Mouse (Mus musculus): ENCODE results near the gene Snx4. TPM values are rescaled to one million over a fixed set of nuclear protein-coding genes. Genes with fewer than 3 reads are reported as not detected.

Snx4 gene
- polyA plus RNA-seq, 1 experiment from 2014 or later, result 71.7 TPM

DNA sequence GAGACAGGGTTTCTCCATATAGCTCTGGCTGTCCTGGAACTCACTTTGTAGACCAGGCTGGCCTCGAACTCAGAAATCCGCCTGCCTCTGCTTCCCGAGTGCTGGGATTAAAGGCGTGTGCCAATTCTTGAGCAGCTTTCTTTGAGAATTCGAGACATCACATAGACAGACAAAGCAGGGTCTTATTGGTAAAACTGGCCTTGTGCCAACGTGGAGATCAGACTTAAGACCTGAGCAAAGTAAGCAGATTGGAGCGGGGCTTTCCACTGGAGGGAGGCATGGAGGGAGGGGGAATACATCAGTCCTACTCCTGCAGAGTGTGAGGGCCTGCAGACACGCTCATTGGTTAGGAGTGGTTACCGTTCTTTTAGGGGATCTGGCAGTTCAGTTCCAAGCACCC is 75.9 kb downstream of the Snx4 start:
- H3K9me3 ChIP-seq, result no peaks in the 10 kb centered on the region
- WGBS, result 66% methylated on average over 9 of the region's 9 CpGs
- peaks cover 11% of the 10 kb centered on the region; the same call in 1 of the 2 replicates for H3K4me1 ChIP-seq
- no peaks in the 10 kb centered on the region for H3K36me3 ChIP-seq (replicated peaks)
- H3K27ac ChIP-seq, result no peak overlapping the region
- H3K4me3 ChIP-seq (replicated peaks), result no peak overlapping the region
- no peak overlapping the region for H3K9ac ChIP-seq
- no peaks in the 10 kb centered on the region for H3K27me3 ChIP-seq
- no peak overlapping the region for H3K4me2 ChIP-seq
- ATAC-seq (ENCODE audit: low FRiP score), result no peak

DNA sequence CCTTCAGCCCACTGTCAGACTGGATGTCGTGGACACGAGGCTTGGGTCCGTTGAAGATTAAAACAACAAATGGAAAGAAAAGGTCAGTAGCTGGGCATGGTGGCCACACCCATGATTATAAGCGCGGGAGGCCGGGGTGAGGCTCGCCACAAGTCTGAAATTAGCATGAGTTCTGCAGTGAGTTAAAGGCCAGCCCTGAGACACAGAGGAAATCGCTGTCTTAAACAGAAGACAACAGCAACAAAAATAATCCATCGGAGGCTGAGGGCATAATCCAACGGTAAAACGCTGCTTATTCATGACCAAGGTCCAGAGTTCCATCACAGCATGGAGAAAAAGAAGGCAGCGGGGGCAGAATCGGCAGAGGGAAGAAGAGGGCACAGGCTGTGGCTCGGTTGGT is 81.8 kb downstream of the Snx4 start:
- 86% methylated on average over 14 of the region's 14 CpGs for WGBS
- Histone ChIP-seq H3K4me3 (replicated peaks) (no peak overlapping the region), H3K4me2 (no peak overlapping the region), H3K36me3 (replicated peaks) (no peaks in the 10 kb centered on the region), H3K9me3 (no peaks in the 10 kb centered on the region), H3K27me3 (no peaks in the 10 kb centered on the region), H3K4me1 (no peaks in the 10 kb centered on the region), H3K27ac (no peak overlapping the region), H3K9ac (no peak overlapping the region)
- ATAC-seq (ENCODE audit: low FRiP score), result no peak

DNA sequence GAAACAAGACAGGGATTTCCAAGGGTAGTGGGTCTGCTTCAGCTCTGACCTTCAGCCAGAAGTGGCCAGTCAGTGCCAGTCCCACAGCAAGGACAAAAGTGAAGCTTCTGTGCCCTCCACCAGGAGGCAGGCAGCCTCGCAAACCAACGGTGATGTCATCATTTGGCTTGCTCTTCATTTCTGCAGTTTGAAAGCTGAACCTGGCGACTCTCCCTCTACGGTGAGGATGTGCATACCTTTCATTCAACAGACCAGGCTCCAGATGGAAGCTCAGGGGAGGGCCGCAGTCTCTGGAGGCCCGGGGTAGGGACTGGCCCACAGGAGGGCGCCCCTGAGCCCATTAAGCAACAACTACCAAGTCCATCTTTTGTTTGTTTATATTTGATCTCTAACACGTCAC is 85.9 kb downstream of the Snx4 start:
- no peaks in the 10 kb centered on the region for H3K9me3 ChIP-seq
- no peak overlapping the region for H3K4me3 ChIP-seq (replicated peaks)
- H3K9ac ChIP-seq, result no peak overlapping the region
- 22% methylated on average over 8 of the region's 8 CpGs for WGBS
- no peaks in the 10 kb centered on the region for H3K36me3 ChIP-seq (replicated peaks)
- no peaks in the 10 kb centered on the region for H3K27me3 ChIP-seq
- H3K4me1 ChIP-seq, result no peaks in the 10 kb centered on the region
- 0 out of 2 replicates have a peak overlapping the region, but pooled peaks have one; percentile 19 for H3K27ac ChIP-seq
- no peak overlapping the region for H3K4me2 ChIP-seq
- 0 out of 2 replicates have a peak, but pooled peaks have one; percentile 36 for ATAC-seq (ENCODE audit: low FRiP score)

DNA sequence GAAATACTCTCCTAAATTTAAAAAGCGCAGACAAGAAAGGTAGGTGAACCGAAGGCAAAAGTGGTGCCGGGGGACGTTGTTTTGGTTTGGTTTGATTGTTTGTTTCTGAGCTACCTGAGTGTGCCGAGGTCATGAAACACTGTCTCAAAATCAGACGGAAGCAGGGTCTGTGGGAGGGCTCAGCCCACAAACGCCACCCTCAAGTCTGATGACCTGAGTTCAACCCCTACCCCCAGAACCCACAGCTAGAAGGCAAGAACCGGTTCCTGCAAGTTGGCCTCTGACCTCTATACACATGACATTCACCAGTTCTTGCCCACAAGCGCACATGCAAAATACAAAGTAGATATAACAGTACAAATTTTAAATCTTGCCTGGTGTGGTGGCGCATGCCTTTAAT is 86.4 kb downstream of the Snx4 start:
- Histone ChIP-seq H3K4me3 (replicated peaks) (no peak overlapping the region), H3K4me1 (no peaks in the 10 kb centered on the region), H3K9ac (no peak overlapping the region), H3K27me3 (no peaks in the 10 kb centered on the region), H3K27ac (no peak overlapping the region), H3K9me3 (no peaks in the 10 kb centered on the region), H3K36me3 (replicated peaks) (no peaks in the 10 kb centered on the region), H3K4me2 (no peak overlapping the region)
- 89% methylated on average over 10 of the region's 10 CpGs for WGBS
- ATAC-seq (ENCODE audit: low FRiP score), result no peak

DNA sequence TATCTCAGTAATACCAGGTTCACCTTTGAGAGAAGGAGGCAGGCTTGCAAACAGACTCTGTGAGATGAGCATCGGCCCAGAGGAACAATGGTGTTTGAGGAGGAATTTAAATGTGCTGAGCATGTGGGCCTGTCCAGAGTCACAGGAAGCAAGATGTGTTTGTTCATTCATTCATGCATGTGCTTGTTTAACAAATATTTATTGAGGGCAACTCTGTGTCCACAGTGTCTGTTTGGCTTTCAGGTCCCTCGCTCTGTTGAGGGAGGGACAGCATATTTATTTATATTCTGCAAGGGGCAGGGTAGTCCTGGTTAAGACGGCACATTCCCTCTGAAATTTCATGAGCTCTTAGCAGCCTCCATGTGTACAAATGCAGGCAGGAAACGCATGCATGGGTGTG is 87.2 kb downstream of the Snx4 start:
- 79% methylated on average over 4 of the region's 4 CpGs for WGBS
- H3K4me3 ChIP-seq (replicated peaks), result no peak overlapping the region
- no peak overlapping the region for H3K27ac ChIP-seq
- H3K4me1 ChIP-seq, result no peaks in the 10 kb centered on the region
- H3K27me3 ChIP-seq, result no peaks in the 10 kb centered on the region
- no peak overlapping the region for H3K9ac ChIP-seq
- no peak for ATAC-seq (ENCODE audit: low FRiP score)
- no peak overlapping the region for H3K4me2 ChIP-seq
- no peaks in the 10 kb centered on the region for H3K36me3 ChIP-seq (replicated peaks)
- H3K9me3 ChIP-seq, result no peaks in the 10 kb centered on the region

- Histone ChIP-seq H3K4me1 (peaks cover 7% of the 10 kb centered on the region), H3K27ac (no peak overlapping the region), H3K4me3 (replicated peaks) (no peak overlapping the region), H3K9me3 (no peaks in the 10 kb centered on the region), H3K9ac (no peak overlapping the region), H3K4me2 (no peak overlapping the region), H3K36me3 (replicated peaks) (no peaks in the 10 kb centered on the region), H3K27me3 (no peaks in the 10 kb centered on the region)
- no peak for ATAC-seq (ENCODE audit: low FRiP score)
- 95% methylated on average over 2 of the region's 2 CpGs for WGBS
Measured at GRCm38 (mm10) chr16:33339476-33339875, 88.2 kb downstream of the Snx4 start.

DNA sequence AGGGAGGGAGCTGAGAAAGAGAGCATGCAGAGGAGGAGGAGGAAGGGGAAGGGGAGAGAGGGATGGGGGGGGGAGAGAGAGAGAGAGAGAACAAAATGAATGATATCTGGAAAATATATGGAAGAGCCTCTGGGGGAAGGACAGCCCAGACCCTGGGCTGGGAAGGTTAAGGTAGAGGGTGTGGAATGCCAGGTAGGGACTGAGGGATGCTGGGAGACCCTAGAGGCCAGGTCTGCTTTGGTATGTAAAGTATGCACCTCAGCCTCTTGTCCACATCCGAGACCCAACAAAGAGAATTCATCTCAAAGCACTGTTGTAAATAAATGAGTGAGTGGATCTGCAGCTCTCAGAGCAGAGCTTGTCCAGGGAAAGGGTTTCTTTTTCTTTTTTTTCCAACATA is 91.1 kb downstream of the Snx4 start:
- Histone ChIP-seq H3K4me3 (replicated peaks) (no peak overlapping the region), H3K27ac (no peak overlapping the region), H3K27me3 (no peaks in the 10 kb centered on the region), H3K9ac (no peak overlapping the region), H3K4me2 (no peak overlapping the region), H3K4me1 (peaks cover 14% of the 10 kb centered on the region), H3K9me3 (no peaks in the 10 kb centered on the region), H3K36me3 (replicated peaks) (no peaks in the 10 kb centered on the region)
- 30% methylated on average over 1 of the region's 1 CpGs for WGBS
- no peak for ATAC-seq (ENCODE audit: low FRiP score)

- H3K27ac ChIP-seq, result no peak overlapping the region
- no peak overlapping the region for H3K9ac ChIP-seq
- peaks cover 14% of the 10 kb centered on the region for H3K4me1 ChIP-seq
- 66% methylated on average over 5 of the region's 5 CpGs for WGBS
- no peak for ATAC-seq (ENCODE audit: low FRiP score)
- no peaks in the 10 kb centered on the region for H3K27me3 ChIP-seq
- no peaks in the 10 kb centered on the region for H3K9me3 ChIP-seq
- H3K4me2 ChIP-seq, result no peak overlapping the region
- no peak overlapping the region for H3K4me3 ChIP-seq (replicated peaks)
- no peaks in the 10 kb centered on the region for H3K36me3 ChIP-seq (replicated peaks)
Measured at GRCm38 (mm10) chr16:33343106-33343505, 91.9 kb downstream of the Snx4 start.

DNA sequence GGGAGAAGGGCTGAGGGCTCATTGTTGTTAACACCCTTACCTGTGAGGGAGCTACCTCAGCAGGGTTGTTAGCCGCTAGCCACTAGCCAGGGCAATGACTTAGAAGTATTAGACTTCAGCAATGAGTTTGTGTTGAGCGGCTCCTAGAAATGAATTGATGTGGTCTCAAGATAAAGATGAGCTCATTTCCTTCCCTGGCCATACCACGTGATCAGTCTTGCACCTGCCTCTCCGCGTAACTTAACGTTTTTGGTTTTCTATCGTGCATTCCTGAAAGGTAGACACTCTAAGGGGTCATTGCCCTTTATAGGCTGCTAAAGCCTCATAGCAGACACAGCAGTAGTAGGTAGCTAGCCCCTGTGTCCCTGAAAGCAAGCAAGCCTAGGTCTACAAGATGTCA is 92.4 kb downstream of the Snx4 start:
- 94% methylated on average over 7 of the region's 7 CpGs for WGBS
- H3K4me3 ChIP-seq (replicated peaks), result no peak overlapping the region
- no peak for ATAC-seq (ENCODE audit: low FRiP score)
- no peak overlapping the region for H3K4me2 ChIP-seq
- no peaks in the 10 kb centered on the region for H3K36me3 ChIP-seq (replicated peaks)
- H3K4me1 ChIP-seq, result peaks cover 14% of the 10 kb centered on the region
- no peaks in the 10 kb centered on the region for H3K9me3 ChIP-seq
- no peaks in the 10 kb centered on the region for H3K27me3 ChIP-seq
- no peak overlapping the region for H3K9ac ChIP-seq
- H3K27ac ChIP-seq, result no peak overlapping the region

- peaks cover 14% of the 10 kb centered on the region for H3K4me1 ChIP-seq
- no peaks in the 10 kb centered on the region for H3K9me3 ChIP-seq
- no peaks in the 10 kb centered on the region for H3K36me3 ChIP-seq (replicated peaks)
- no peak for ATAC-seq (ENCODE audit: low FRiP score)
- H3K27me3 ChIP-seq, result no peaks in the 10 kb centered on the region
- H3K27ac ChIP-seq, result 0 out of 2 replicates have a peak overlapping the region, but pooled peaks have one; percentile 36
- no peak overlapping the region for H3K4me2 ChIP-seq
- 56% methylated on average over 9 of the region's 9 CpGs for WGBS
- no peak overlapping the region for H3K4me3 ChIP-seq (replicated peaks)
- H3K9ac ChIP-seq, result no peak overlapping the region
Measured at GRCm38 (mm10) chr16:33344379-33344778, 93.1 kb downstream of the Snx4 start.

GRCm38 (mm10) chr16:33344875-33345274 is 93.6 kb downstream of the Snx4 start:
- Histone ChIP-seq H3K9me3 (no peaks in the 10 kb centered on the region), H3K9ac (no peak overlapping the region), H3K27me3 (no peaks in the 10 kb centered on the region), H3K4me3 (replicated peaks) (no peak overlapping the region), H3K27ac (no peak overlapping the region), H3K4me1 (peaks cover 14% of the 10 kb centered on the region), H3K4me2 (no peak overlapping the region), H3K36me3 (replicated peaks) (no peaks in the 10 kb centered on the region)
- no peak for ATAC-seq (ENCODE audit: low FRiP score)
- 87% methylated on average over 4 of the region's 4 CpGs for whole genome bisulfite sequencing

DNA sequence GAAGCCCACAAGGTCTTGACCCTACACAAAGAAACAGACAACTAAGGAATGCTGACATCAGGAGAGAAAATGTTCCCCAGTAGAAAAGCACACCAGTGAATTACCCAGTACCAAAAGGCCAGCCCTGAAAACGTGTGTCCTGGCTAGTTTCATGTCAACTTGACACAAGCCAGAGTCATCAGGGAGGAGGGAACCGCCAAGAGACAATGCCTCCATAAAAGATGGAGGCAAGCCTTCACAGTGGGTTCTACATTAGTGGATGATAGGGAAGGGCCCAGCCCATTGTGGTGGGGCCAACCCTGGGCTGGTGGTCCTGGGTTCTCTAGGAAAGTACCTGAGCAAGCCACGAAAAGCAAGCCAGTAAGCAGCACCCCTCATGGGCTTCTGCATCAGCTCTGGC is 95.1 kb downstream of the Snx4 start:
- WGBS, result 67% methylated on average over 3 of the region's 3 CpGs
- Histone ChIP-seq H3K9ac (no peak overlapping the region), H3K36me3 (replicated peaks) (no peaks in the 10 kb centered on the region), H3K4me3 (replicated peaks) (no peak overlapping the region), H3K27me3 (no peaks in the 10 kb centered on the region), H3K4me2 (no peak overlapping the region), H3K4me1 (peaks cover 14% of the 10 kb centered on the region), H3K27ac (no peak overlapping the region), H3K9me3 (no peaks in the 10 kb centered on the region)
- no peak for ATAC-seq (ENCODE audit: low FRiP score)

- no peaks in the 10 kb centered on the region for H3K27me3 ChIP-seq
- WGBS, result 81% methylated on average over 5 of the region's 5 CpGs
- H3K4me3 ChIP-seq (replicated peaks), result no peak overlapping the region
- no peak overlapping the region for H3K4me2 ChIP-seq
- no peak for ATAC-seq (ENCODE audit: low FRiP score)
- H3K36me3 ChIP-seq (replicated peaks), result no peaks in the 10 kb centered on the region
- H3K9me3 ChIP-seq, result no peaks in the 10 kb centered on the region
- H3K4me1 ChIP-seq, result peaks cover 14% of the 10 kb centered on the region
- H3K9ac ChIP-seq, result no peak overlapping the region
- H3K27ac ChIP-seq, result no peak overlapping the region
Measured at GRCm38 (mm10) chr16:33347134-33347533, 95.9 kb downstream of the Snx4 start.
